Mouse (Mus musculus): ENCODE measurements at regions not wholly inside any gene's neighbourhood (a gene's known extent, or its start where the extent isn't known, plus 50 kb on each side); places are given as distances from the start of the nearest gene placed in this dataset.
A peak's percentile ranks its signal among the peaks of the same experiment; 100 is the strongest.

DNA sequence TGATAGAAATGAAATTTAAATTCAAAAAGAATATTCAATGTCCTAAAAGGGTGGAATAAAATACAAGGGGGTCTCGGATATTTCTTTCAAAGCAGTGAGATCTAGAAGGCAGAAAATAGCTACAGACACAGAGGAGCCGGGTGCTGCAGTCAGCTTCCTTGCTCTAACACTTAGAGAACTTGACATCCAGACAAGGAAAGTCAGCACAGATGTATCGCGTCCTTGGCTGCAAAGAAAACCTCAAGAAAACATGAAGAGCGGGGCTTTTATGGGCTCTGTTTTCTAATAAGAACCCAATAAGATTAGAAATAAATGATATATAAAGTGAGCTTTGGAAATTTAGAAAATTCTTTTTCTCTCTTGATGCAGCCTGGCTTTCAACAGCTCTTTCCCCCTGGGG lies 53.1 kb upstream of the Glis3 start:
- H3K4me3 ChIP-seq (replicated peaks; ENCODE audit: low read length): no peak overlapping the region
- 78% methylated on average over 5 of the region's 5 CpGs for WGBS
- H3K9ac ChIP-seq (replicated peaks; ENCODE audit: low read depth, low read length): no peak overlapping the region
- ATAC-seq: no peak
- no peak overlapping the region for H3K27ac ChIP-seq (ENCODE audit: low read length)
- H3K4me1 ChIP-seq (replicated peaks; ENCODE audit: control insufficient read depth, insufficient read depth, low read length): no peaks in the 10 kb centered on the region
- no peaks in the 10 kb centered on the region for H3K9me3 ChIP-seq (ENCODE audit: control insufficient read depth, low read length)
- H3K4me2 ChIP-seq (ENCODE audit: low read length): no peak overlapping the region
- no peaks in the 10 kb centered on the region for H3K36me3 ChIP-seq (ENCODE audit: control insufficient read depth, insufficient read depth)
- H3K27me3 ChIP-seq (replicated peaks; ENCODE audit: control insufficient read depth, insufficient read depth, low read length): no peaks in the 10 kb centered on the region

GRCm38 (mm10) chr19:28733781-28734180 lies 53.9 kb upstream of the Glis3 start:
- no peak overlapping the region for H3K9ac ChIP-seq (replicated peaks; ENCODE audit: low read depth, low read length)
- ATAC-seq: no peak
- 62% methylated on average over 6 of the region's 6 CpGs for WGBS

DNA sequence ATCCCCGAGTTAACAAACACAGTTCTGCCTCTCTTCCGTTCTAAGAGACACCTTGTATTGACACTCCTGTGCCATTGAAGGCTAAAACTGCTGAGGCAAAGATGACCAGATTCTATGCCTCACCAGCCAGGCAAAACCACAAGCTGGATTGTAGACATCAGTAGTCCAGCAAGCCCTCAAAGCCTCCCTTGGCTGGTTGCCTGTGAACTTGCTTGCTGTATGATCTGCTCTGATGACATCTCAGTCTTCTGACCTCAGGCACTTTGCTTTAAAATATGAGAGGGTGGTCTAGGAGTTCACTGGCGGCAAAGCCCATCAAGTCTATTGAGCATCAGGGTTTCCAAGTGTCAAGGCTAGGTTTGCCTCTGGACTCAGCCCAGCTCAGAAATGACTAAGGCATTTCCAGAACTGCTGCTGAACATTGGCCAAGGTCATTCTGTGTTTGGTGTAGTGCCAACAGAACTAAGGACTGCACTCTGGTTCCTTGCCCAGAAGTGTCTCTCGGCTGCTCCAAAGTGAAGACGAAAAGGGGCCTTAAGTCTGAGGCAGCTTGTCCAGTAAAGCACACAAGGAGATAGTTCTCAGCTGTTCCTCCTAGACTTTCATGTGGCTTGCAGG lies 63.4 kb upstream of the Glis3 start:
- Histone ChIP-seq H3K27me3 (replicated peaks; ENCODE audit: control insufficient read depth, insufficient read depth, low read length) (no peaks in the 10 kb centered on the region), H3K27ac (ENCODE audit: low read length) (no peak overlapping the region), H3K4me2 (ENCODE audit: low read length) (no peak overlapping the region), H3K9me3 (ENCODE audit: control insufficient read depth, low read length) (no peaks in the 10 kb centered on the region), H3K4me3 (replicated peaks; ENCODE audit: low read length) (no peak overlapping the region), H3K36me3 (ENCODE audit: control insufficient read depth, insufficient read depth) (no peaks in the 10 kb centered on the region), H3K4me1 (replicated peaks; ENCODE audit: control insufficient read depth, insufficient read depth, low read length) (no peaks in the 10 kb centered on the region), H3K9ac (replicated peaks; ENCODE audit: low read depth, low read length) (no peak overlapping the region)
- 81% methylated on average over 5 of the region's 5 CpGs for WGBS
- ATAC-seq: no peak

More at GRCm38 (mm10) chr19:28733781-28734180, 53.9 kb upstream of the Glis3 start:
- Histone ChIP-seq H3K9me3 (ENCODE audit: control insufficient read depth, low read length) (no peaks in the 10 kb centered on the region), H3K27ac (ENCODE audit: low read length) (no peak overlapping the region), H3K4me1 (replicated peaks; ENCODE audit: control insufficient read depth, insufficient read depth, low read length) (no peaks in the 10 kb centered on the region), H3K27me3 (replicated peaks; ENCODE audit: control insufficient read depth, insufficient read depth, low read length) (no peaks in the 10 kb centered on the region), H3K36me3 (ENCODE audit: control insufficient read depth, insufficient read depth) (no peaks in the 10 kb centered on the region), H3K4me2 (ENCODE audit: low read length) (no peak overlapping the region), H3K4me3 (replicated peaks; ENCODE audit: low read length) (no peak overlapping the region)

- Histone ChIP-seq H3K4me3 (replicated peaks; ENCODE audit: low read length) (no peak overlapping the region), H3K4me1 (replicated peaks; ENCODE audit: control insufficient read depth, insufficient read depth, low read length) (no peaks in the 10 kb centered on the region), H3K9ac (replicated peaks; ENCODE audit: low read depth, low read length) (no peak overlapping the region), H3K27ac (ENCODE audit: low read length) (no peak overlapping the region), H3K36me3 (ENCODE audit: control insufficient read depth, insufficient read depth) (no peaks in the 10 kb centered on the region), H3K4me2 (ENCODE audit: low read length) (no peak overlapping the region), H3K27me3 (replicated peaks; ENCODE audit: control insufficient read depth, insufficient read depth, low read length) (no peaks in the 10 kb centered on the region), H3K9me3 (ENCODE audit: control insufficient read depth, low read length) (no peaks in the 10 kb centered on the region)
- ATAC-seq: no peak
- WGBS: 74% methylated on average over 2 of the region's 2 CpGs
These were observed 65.2 kb upstream of the Glis3 start for GRCm38 (mm10) chr19:28745105-28745504.

- no peak overlapping the region for H3K9ac ChIP-seq (replicated peaks; ENCODE audit: low read depth, low read length)
- H3K4me2 ChIP-seq (ENCODE audit: low read length): no peak overlapping the region
- no peak overlapping the region for H3K4me3 ChIP-seq (replicated peaks; ENCODE audit: low read length)
- ATAC-seq: no peak
- no peak overlapping the region for H3K27ac ChIP-seq (ENCODE audit: low read length)
- no peaks in the 10 kb centered on the region for H3K4me1 ChIP-seq (replicated peaks; ENCODE audit: control insufficient read depth, insufficient read depth, low read length)
- WGBS: 64% methylated on average over 8 of the region's 8 CpGs
- H3K27me3 ChIP-seq (replicated peaks; ENCODE audit: control insufficient read depth, insufficient read depth, low read length): no peaks in the 10 kb centered on the region
- no peaks in the 10 kb centered on the region for H3K36me3 ChIP-seq (ENCODE audit: control insufficient read depth, insufficient read depth)
- H3K9me3 ChIP-seq (ENCODE audit: control insufficient read depth, low read length): no peaks in the 10 kb centered on the region
These were observed 65.7 kb upstream of the Glis3 start for GRCm38 (mm10) chr19:28745534-28745933.

DNA sequence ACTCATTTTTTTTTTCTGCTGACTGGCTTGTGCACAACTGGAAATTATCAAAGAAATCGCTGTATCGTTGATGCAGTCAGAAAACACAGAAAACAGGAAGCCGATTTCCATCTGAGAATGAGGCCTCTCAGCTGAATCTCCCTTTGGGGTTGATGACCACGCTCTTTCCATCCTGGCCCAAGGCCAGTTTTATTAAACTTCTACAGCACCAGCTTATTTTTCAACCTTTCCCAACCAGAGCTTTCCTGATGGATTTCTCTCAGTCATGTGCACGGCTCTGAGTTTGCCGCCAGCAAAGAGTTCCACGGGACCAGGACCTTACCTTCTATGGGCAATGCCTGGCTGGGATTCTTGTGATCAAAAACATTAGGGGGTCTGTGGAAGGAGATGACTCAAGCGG lies 71.2 kb upstream of the Glis3 start:
- H3K9ac ChIP-seq (replicated peaks; ENCODE audit: low read depth, low read length): no peak overlapping the region

DNA sequence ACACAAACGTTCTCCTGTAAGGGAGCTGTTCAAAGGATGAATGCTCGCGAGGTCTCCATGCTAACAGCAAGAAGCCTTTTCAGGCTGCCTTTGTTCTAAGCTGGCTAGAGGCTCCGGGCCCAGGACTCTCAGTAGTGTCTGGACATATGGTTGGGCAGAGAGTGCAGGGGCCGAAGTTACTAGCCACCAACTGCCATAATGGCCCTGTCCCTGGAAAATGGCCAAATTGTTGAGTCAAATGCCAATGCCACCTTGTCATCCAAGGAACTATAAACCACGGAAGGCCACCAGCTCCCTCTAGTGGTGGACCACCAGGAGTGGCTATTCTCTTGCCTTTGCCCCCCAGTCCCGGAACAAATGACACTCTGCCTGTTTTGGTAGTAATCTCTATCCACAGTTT lies 76.0 kb upstream of the Slc1a1 start:
- Histone ChIP-seq H3K36me3 (ENCODE audit: control insufficient read depth, insufficient read depth) (no peaks in the 10 kb centered on the region), H3K4me2 (ENCODE audit: low read length) (no peak overlapping the region), H3K4me3 (replicated peaks; ENCODE audit: low read length) (no peak overlapping the region), H3K27me3 (replicated peaks; ENCODE audit: control insufficient read depth, insufficient read depth, low read length) (no peaks in the 10 kb centered on the region), H3K9me3 (ENCODE audit: control insufficient read depth, low read length) (no peaks in the 10 kb centered on the region), H3K27ac (ENCODE audit: low read length) (no peak overlapping the region), H3K9ac (replicated peaks; ENCODE audit: low read depth, low read length) (no peak overlapping the region), H3K4me1 (replicated peaks; ENCODE audit: control insufficient read depth, insufficient read depth, low read length) (no peaks in the 10 kb centered on the region)
- 15% methylated on average over 7 of the region's 7 CpGs for WGBS
- peak; percentile 64 for ATAC-seq

More for the DNA sequence above, 71.2 kb upstream of the Glis3 start:
- no peaks in the 10 kb centered on the region for H3K9me3 ChIP-seq (ENCODE audit: control insufficient read depth, low read length)
- H3K27ac ChIP-seq (ENCODE audit: low read length): no peak overlapping the region
- 93% methylated on average over 8 of the region's 8 CpGs for WGBS
- H3K4me2 ChIP-seq (ENCODE audit: low read length): no peak overlapping the region
- no peak overlapping the region for H3K4me3 ChIP-seq (replicated peaks; ENCODE audit: low read length)
- H3K4me1 ChIP-seq (replicated peaks; ENCODE audit: control insufficient read depth, insufficient read depth, low read length): no peaks in the 10 kb centered on the region
- no peak for ATAC-seq
- H3K27me3 ChIP-seq (replicated peaks; ENCODE audit: control insufficient read depth, insufficient read depth, low read length): no peaks in the 10 kb centered on the region
- no peaks in the 10 kb centered on the region for H3K36me3 ChIP-seq (ENCODE audit: control insufficient read depth, insufficient read depth)

DNA sequence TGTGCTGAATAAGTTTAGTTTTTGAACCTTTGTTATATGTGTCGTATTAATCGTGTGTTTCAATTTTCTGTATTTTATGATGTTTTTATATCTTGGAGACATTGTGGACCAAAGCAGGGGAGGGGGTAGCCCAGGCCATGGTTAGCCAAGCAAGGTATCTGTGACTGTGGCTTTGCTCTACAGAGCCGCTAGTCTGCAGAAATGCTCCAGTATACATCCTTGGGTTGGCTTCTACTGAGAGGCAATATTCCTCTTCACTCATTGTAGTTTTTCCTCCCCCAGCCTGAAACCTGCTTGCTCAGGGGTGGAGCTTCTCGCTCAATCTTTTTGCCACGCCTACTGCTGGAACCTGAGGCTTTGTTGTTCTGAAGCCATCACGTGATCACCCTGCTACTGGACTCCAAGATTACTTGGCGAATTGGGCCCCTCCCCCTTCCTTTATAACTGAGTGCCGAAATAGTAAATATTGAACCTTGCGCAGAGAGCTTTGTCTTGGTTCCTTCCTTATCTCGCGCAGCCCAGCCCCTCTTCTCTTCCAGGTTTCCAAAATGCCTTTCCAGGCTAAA lies 70.0 kb upstream of the Slc1a1 start:
- Histone ChIP-seq H3K27ac (ENCODE audit: low read length) (no peak overlapping the region), H3K4me3 (replicated peaks; ENCODE audit: low read length) (no peak overlapping the region), H3K4me1 (replicated peaks; ENCODE audit: control insufficient read depth, insufficient read depth, low read length) (no peaks in the 10 kb centered on the region), H3K9ac (replicated peaks; ENCODE audit: low read depth, low read length) (no peak overlapping the region), H3K9me3 (ENCODE audit: control insufficient read depth, low read length) (no peaks in the 10 kb centered on the region), H3K36me3 (ENCODE audit: control insufficient read depth, insufficient read depth) (no peaks in the 10 kb centered on the region), H3K27me3 (replicated peaks; ENCODE audit: control insufficient read depth, insufficient read depth, low read length) (no peaks in the 10 kb centered on the region), H3K4me2 (ENCODE audit: low read length) (no peak overlapping the region)
- no peak for ATAC-seq
- 83% methylated on average over 11 of the region's 11 CpGs for WGBS

GRCm38 (mm10) chr19:28768218-28768617 lies 66.6 kb upstream of the Slc1a1 start:
- H3K27ac ChIP-seq (ENCODE audit: low read length): no peak overlapping the region
- ATAC-seq: peak; percentile 71; the same call in 1 of the 2 replicates
- no peak overlapping the region for H3K4me3 ChIP-seq (replicated peaks; ENCODE audit: low read length)
- H3K9ac ChIP-seq (replicated peaks; ENCODE audit: low read depth, low read length): no peak overlapping the region
- WGBS: 45% methylated on average over 5 of the region's 5 CpGs
- no peaks in the 10 kb centered on the region for H3K9me3 ChIP-seq (ENCODE audit: control insufficient read depth, low read length)
- no peaks in the 10 kb centered on the region for H3K4me1 ChIP-seq (replicated peaks; ENCODE audit: control insufficient read depth, insufficient read depth, low read length)
- no peak overlapping the region for H3K4me2 ChIP-seq (ENCODE audit: low read length)
- no peaks in the 10 kb centered on the region for H3K36me3 ChIP-seq (ENCODE audit: control insufficient read depth, insufficient read depth)
- H3K27me3 ChIP-seq (replicated peaks; ENCODE audit: control insufficient read depth, insufficient read depth, low read length): no peaks in the 10 kb centered on the region

- no peaks in the 10 kb centered on the region for H3K27me3 ChIP-seq (replicated peaks; ENCODE audit: control insufficient read depth, insufficient read depth, low read length)
- H3K4me3 ChIP-seq (replicated peaks; ENCODE audit: low read length): no peak overlapping the region
- H3K36me3 ChIP-seq (ENCODE audit: control insufficient read depth, insufficient read depth): no peaks in the 10 kb centered on the region
- no peaks in the 10 kb centered on the region for H3K4me1 ChIP-seq (replicated peaks; ENCODE audit: control insufficient read depth, insufficient read depth, low read length)
- no peak overlapping the region for H3K27ac ChIP-seq (ENCODE audit: low read length)
- WGBS: 87% methylated on average over 12 of the region's 12 CpGs
- ATAC-seq: no peak
- no peak overlapping the region for H3K9ac ChIP-seq (replicated peaks; ENCODE audit: low read depth, low read length)
- no peak overlapping the region for H3K4me2 ChIP-seq (ENCODE audit: low read length)
- H3K9me3 ChIP-seq (ENCODE audit: control insufficient read depth, low read length): no peaks in the 10 kb centered on the region
These were observed 64.4 kb upstream of the Slc1a1 start for GRCm38 (mm10) chr19:28770419-28770818.

Data from forebrain, embryonic 16.5 days (tissue).